Mouse (Mus musculus) gastrocnemius, adult 8-10 months (tissue): ENCODE results near the gene Mpped2. TPM values are rescaled to one million over a fixed set of nuclear protein-coding genes. Genes with fewer than 3 reads are reported as not detected.

Experiments used
- DNase-seq, 2 experiments: peaks; one replicate each; pipeline ENCODE4 v3.0.0; 2022; ENCODE audit warnings: low spot score in 2 of 2
- total RNA-seq, 4 experiments: library from RNA; stranded (reverse); gene quantifications; 2 replicates each; pipeline ENCODE4 v1.2.4; 2022

Gene Mpped2
- 1 to 10 TPM; 3.4 to 6.9 (median 4.0) TPM for total RNA-seq

- peak; percentile 25 to 28 for DNase-seq
Observed at GRCm38 (mm10) chr2:106692783-106693701, at the start of gene Mpped2. Gene Mpped2, plus strand, starts transcription at chr2:106693269.

GRCm38 (mm10) chr2:106644782-106645181 is 48.3 kb upstream of the Mpped2 start:
- DNase-seq: no peak

- DNase-seq: peak; percentile 55 to 65
Observed at GRCm38 (mm10) chr2:106649686-106650570, 43.1 kb upstream of the Mpped2 start.

- DNase-seq: no peak
Observed at GRCm38 (mm10) chr2:106652151-106652550, 40.9 kb upstream of the Mpped2 start.

GRCm38 (mm10) chr2:106652741-106653140 is 40.3 kb upstream of the Mpped2 start:
- DNase-seq: no peak

- DNase-seq: no peak
Observed at GRCm38 (mm10) chr2:106653261-106653660, 39.8 kb upstream of the Mpped2 start.

GRCm38 (mm10) chr2:106655271-106655670 is 37.8 kb upstream of the Mpped2 start:
- no peak for DNase-seq

- no peak for DNase-seq
Observed at GRCm38 (mm10) chr2:106665271-106665670, 27.8 kb upstream of the Mpped2 start.

- no peak for DNase-seq
Observed at GRCm38 (mm10) chr2:106674319-106674718, 18.8 kb upstream of the Mpped2 start.

- DNase-seq: no peak
Observed at GRCm38 (mm10) chr2:106677449-106677848, 15.6 kb upstream of the Mpped2 start.

GRCm38 (mm10) chr2:106679720-106680455 is 13.2 kb upstream of the Mpped2 start:
- DNase-seq: no peak

GRCm38 (mm10) chr2:106683185-106683831 is 9.8 kb upstream of the Mpped2 start:
- no peak for DNase-seq

GRCm38 (mm10) chr2:106683832-106684231 is 9.2 kb upstream of the Mpped2 start:
- DNase-seq: no peak

- no peak for DNase-seq
Observed at GRCm38 (mm10) chr2:106691753-106692363, 1.2 kb upstream of the Mpped2 start.

- DNase-seq: no peak
Observed at GRCm38 (mm10) chr2:106692405-106692782, 675 bp upstream of the Mpped2 start.

GRCm38 (mm10) chr2:106693702-106694566 is 865 bp downstream of the Mpped2 start:
- peak; percentile 3 to 18 for DNase-seq

GRCm38 (mm10) chr2:106694567-106694885 is 1.5 kb downstream of the Mpped2 start:
- DNase-seq: no peak

- no peak for DNase-seq
Observed at GRCm38 (mm10) chr2:106694886-106695733, 2.0 kb downstream of the Mpped2 start.

GRCm38 (mm10) chr2:106695734-106696022 is 2.6 kb downstream of the Mpped2 start:
- no peak for DNase-seq
